ENCODE assay signal across 28 mouse cellular contexts in genomic region chr11:100887764-100888163, GRCm38 (mm10). TPM values are rescaled to one million over a fixed set of nuclear protein-coding genes. Genes with fewer than 3 reads are reported as not detected.
DNase-seq lines count a peak whose midpoint lies in the region; ATAC-seq and TF ChIP-seq lines count a peak whose summit lies in the region.
"Had no signal": no experiment of that assay in that cellular context is flagged by ENCODE, and none has a peak within 500 bp of the region (broad histone marks: within the 10 kb centered on the region; RNA-seq: fewer than 3 reads in every experiment).

No protein-coding gene starts in this region.

- no peaks in the 10 kb centered on the region; the same call in 1 of the 2 replicates for H3K27me3 ChIP-seq in heart, embryonic 10.5 days (ENCODE audit: insufficient read depth, poor library complexity, severe bottlenecking)
- H3K27me3 ChIP-seq in G1E (ENCODE audit: insufficient read depth, low read length), result no peaks in the 10 kb centered on the region
- no peaks in the 10 kb centered on the region for H3K27me3 ChIP-seq in liver, embryonic 15.5 days
- no peaks in the 10 kb centered on the region for H3K27me3 ChIP-seq in cerebellum, adult 2 months (ENCODE audit: control insufficient read depth, insufficient read depth, low read length)
- H3K27me3 ChIP-seq: embryonic facial prominence, embryonic 13.5 days; forebrain, embryonic 13.5 days; heart, embryonic 13.5 days; hindbrain, embryonic 12.5 days; neural tube, embryonic 13.5 days; stomach, embryonic 15.5 days had no signal

- H3K27ac ChIP-seq in heart, embryonic 10.5 days, result peak overlapping the region; percentile 72; the same call in 1 of the 2 replicates
- H3K27ac ChIP-seq in liver, embryonic 15.5 days (replicated peaks), result peak overlapping the region; percentile 83
- H3K27ac ChIP-seq in cerebellum, adult 2 months (ENCODE audit: insufficient read depth, low read length), result no peak overlapping the region
- H3K27ac ChIP-seq: embryonic facial prominence, embryonic 13.5 days; forebrain, embryonic 13.5 days; gastrocnemius, adult 2 months; heart, embryonic 13.5 days; hindbrain, embryonic 12.5 days; kidney, postnatal 0 days; limb, embryonic 10.5 days; macrophage; neural tube, embryonic 13.5 days; stomach, embryonic 15.5 days had no signal

- DNase-seq in heart, embryonic 10.5 days (ENCODE audit: low spot score), result no peak
- no peak for DNase-seq in heart, postnatal 10 days
- no peak for DNase-seq in G1E (ENCODE audit: low spot score)
- peak; percentile 44 for DNase-seq in adrenal gland, postnatal 10 days
- DNase-seq in cerebellum, adult 2 months, result no peak
- DNase-seq: cerebellum, adult 8-10 months; cerebellum, postnatal 36 days; embryo, embryonic 11 days; gastrocnemius, adult 2 months; kidney, adult 18-20 months; right cerebral cortex, adult 18-20 months; right cerebral cortex, postnatal 4 days had no signal

- no peak for TF ChIP-seq POLR2A in cerebellum, adult 2 months (IDR thresholded peaks at IDR 0.05; ENCODE audit: borderline replicate concordance, insufficient read depth, low read length)

- H3K4me3 ChIP-seq in heart, embryonic 10.5 days, result no peak overlapping the region
- H3K4me3 ChIP-seq in G1E (ENCODE audit: low read depth, low read length), result peak overlapping the region; percentile 50; the same call in 1 of the 2 replicates
- no peak overlapping the region for H3K4me3 ChIP-seq in liver, embryonic 15.5 days (replicated peaks)
- no peak overlapping the region for H3K4me3 ChIP-seq in cerebellum, adult 2 months (replicated peaks; ENCODE audit: insufficient read depth, low read depth, low read length)
- H3K4me3 ChIP-seq: embryonic facial prominence, embryonic 13.5 days; erythroblast, embryonic 14.5 days; forebrain, embryonic 13.5 days; gastrocnemius, adult 2 months; heart, embryonic 13.5 days; hindbrain, embryonic 12.5 days; limb, embryonic 10.5 days; myocyte; neural tube, embryonic 13.5 days; stomach, embryonic 15.5 days had no signal

- H3K36me3 ChIP-seq in heart, embryonic 10.5 days, result peaks cover 47% of the 10 kb centered on the region
- peaks cover 92% of the 10 kb centered on the region for H3K36me3 ChIP-seq in G1E (replicated peaks)
- peaks cover 50% of the 10 kb centered on the region for H3K36me3 ChIP-seq in liver, embryonic 15.5 days (replicated peaks)

- peaks cover 53% of the 10 kb centered on the region for H3K4me1 ChIP-seq in heart, embryonic 10.5 days
- peaks cover 98% of the 10 kb centered on the region for H3K4me1 ChIP-seq in G1E (ENCODE audit: insufficient read depth, low read depth, low read length)
- peaks cover 90% of the 10 kb centered on the region for H3K4me1 ChIP-seq in liver, embryonic 15.5 days (replicated peaks)
- H3K4me1 ChIP-seq in cerebellum, adult 2 months (ENCODE audit: control insufficient read depth, insufficient read depth, low read length), result peaks cover 5% of the 10 kb centered on the region; the same call in 1 of the 2 replicates
- H3K4me1 ChIP-seq: embryonic facial prominence, embryonic 13.5 days; forebrain, embryonic 13.5 days; hindbrain, embryonic 12.5 days; stomach, embryonic 15.5 days had no signal

- H3K9me3 ChIP-seq in heart, embryonic 10.5 days, result no peaks in the 10 kb centered on the region
- no peaks in the 10 kb centered on the region for H3K9me3 ChIP-seq in G1E (replicated peaks)
- no peaks in the 10 kb centered on the region for H3K9me3 ChIP-seq in liver, embryonic 15.5 days (replicated peaks)
- H3K9me3 ChIP-seq: embryonic facial prominence, embryonic 13.5 days; forebrain, embryonic 13.5 days; heart, embryonic 13.5 days; hindbrain, embryonic 12.5 days; limb, embryonic 10.5 days; neural tube, embryonic 13.5 days; stomach, embryonic 15.5 days had no signal

- H3K9ac ChIP-seq in liver, embryonic 15.5 days, result no peak overlapping the region
- H3K9ac ChIP-seq: embryonic facial prominence, embryonic 13.5 days; forebrain, embryonic 13.5 days; hindbrain, embryonic 12.5 days; neural tube, embryonic 13.5 days; stomach, embryonic 15.5 days had no signal

- 59% methylated on average over 3 of the region's 3 CpGs for WGBS in heart, embryonic 10.5 days
- 67% methylated on average over 3 of the region's 3 CpGs for WGBS in liver, embryonic 15.5 days (ENCODE audit: insufficient replicate concordance)
- 92% methylated on average over 3 of the region's 3 CpGs for WGBS in cerebellum, adult 2 months

- intact Hi-C loops in heart, postnatal 10 days (cut with DNase I), result loop anchor here (1.0 kb wide), 1 partner anchor 15 kb away; no protein-coding TSS in a partner anchor

- H3K4me2 ChIP-seq in liver, embryonic 15.5 days, result no peak overlapping the region
- H3K4me2 ChIP-seq: embryonic facial prominence, embryonic 13.5 days; forebrain, embryonic 13.5 days; heart, embryonic 13.5 days; hindbrain, embryonic 12.5 days; neural tube, embryonic 13.5 days; stomach, embryonic 15.5 days had no signal

- no peak for ATAC-seq in G1E (ENCODE audit: extremely low read depth, insufficient number of reproducible peaks, low FRiP score, poor library complexity, severe bottlenecking)
- no peak for ATAC-seq in liver, embryonic 15.5 days (ENCODE audit: insufficient read depth)
- ATAC-seq in granulocyte monocyte progenitor cell, adult 5-6 weeks (replicated peaks; ENCODE audit: poor library complexity, severe bottlenecking), result no peak
- ATAC-seq: activated CD4-positive, CD25-positive, alpha-beta regulatory T cell, adult 4 months; forebrain, embryonic 13.5 days; lung, postnatal 0 days; midbrain, embryonic 16.5 days had no signal

- no peak for TF ChIP-seq CTCF in G1E (IDR thresholded peaks at IDR 0.05; ENCODE audit: low read depth, low read length)
- no peak for TF ChIP-seq CTCF in cerebellum, adult 2 months (IDR thresholded peaks at IDR 0.05; ENCODE audit: borderline replicate concordance, insufficient read depth, low read depth, low read length)

RNA-seq across cellular contexts. Expression of gene Stat5a, which starts 28.6 kb away (rescaled TPM):
- polyA plus RNA-seq in heart, embryonic 10.5 days (2016; fragmentation: Nextera tagmentation; extraction: Ambion mirVana), result 6.2 and 6.6 TPM in 2 replicates
- total RNA-seq in heart, postnatal 10 days (2021), result 10 to 100 TPM; 22.9 to 26.9 TPM
- total RNA-seq in G1E (2014; fragmentation: Nextera tagmentation) (161 and 162 TPM in 2 replicates), G1E (2017) (106 and 112 TPM in 2 replicates)
- polyA plus RNA-seq in G1E (2012), result 157 and 161 TPM in 2 replicates
- 10 to 100 TPM; 37.1 to 52.7 TPM for total RNA-seq in adrenal gland, postnatal 10 days (2021)
- 8.2 and 8.7 TPM in 2 replicates for polyA plus RNA-seq in liver, embryonic 15.5 days (2015; fragmentation: Nextera tagmentation; extraction: Ambion mirVana)
- total RNA-seq in granulocyte monocyte progenitor cell, adult 5-6 weeks (2014; fragmentation: Nextera tagmentation), result 33.7 and 36.6 TPM in 2 replicates
- total RNA-seq in granulocyte monocyte progenitor cell, adult 5-6 weeks (2017), result 28.9 and 29.0 TPM in 2 replicates
- 3.0 and 4.0 TPM in 2 replicates for polyA plus RNA-seq in cerebellum, adult 2 months (2012; rRNA removed)

RNA-seq across cellular contexts. Expression of gene Stat5b, which starts 37.2 kb away (rescaled TPM):
- polyA plus RNA-seq in heart, embryonic 10.5 days (2016; fragmentation: Nextera tagmentation; extraction: Ambion mirVana), result 25.7 and 30.1 TPM in 2 replicates
- 10 to 100 TPM; 52.1 to 58.6 TPM for total RNA-seq in heart, postnatal 10 days (2021)
- 91.4 and 93.0 TPM in 2 replicates for total RNA-seq in G1E (2014; fragmentation: Nextera tagmentation)
- 52.2 and 55.9 TPM in 2 replicates for total RNA-seq in G1E (2017)
- polyA plus RNA-seq in G1E (2012), result 65.8 and 73.5 TPM in 2 replicates
- 10 to 100 TPM; 60.7 to 72.7 TPM for total RNA-seq in adrenal gland, postnatal 10 days (2021)
- polyA plus RNA-seq in liver, embryonic 15.5 days (2015; fragmentation: Nextera tagmentation; extraction: Ambion mirVana), result 20.6 and 22.5 TPM in 2 replicates
- total RNA-seq in granulocyte monocyte progenitor cell, adult 5-6 weeks (2014; fragmentation: Nextera tagmentation), result 35.5 and 40.5 TPM in 2 replicates
- 36.8 and 37.1 TPM in 2 replicates for total RNA-seq in granulocyte monocyte progenitor cell, adult 5-6 weeks (2017)
- polyA plus RNA-seq in cerebellum, adult 2 months (2012; rRNA removed), result 33.6 and 37.5 TPM in 2 replicates

RNA-seq across cellular contexts. Expression of gene Stat3, which starts 51.6 kb away (rescaled TPM):
- polyA plus RNA-seq in heart, embryonic 10.5 days (2016; fragmentation: Nextera tagmentation; extraction: Ambion mirVana), result 33.7 and 41.5 TPM in 2 replicates
- 100 to 1,000 TPM; 110 to 117 TPM for total RNA-seq in heart, postnatal 10 days (2021)
- total RNA-seq in G1E (2014; fragmentation: Nextera tagmentation) (81.1 and 87.5 TPM in 2 replicates), G1E (2017) (69.3 and 70.3 TPM in 2 replicates)
- polyA plus RNA-seq in G1E (2012), result 42.1 and 63.5 TPM in 2 replicates
- total RNA-seq in adrenal gland, postnatal 10 days (2021), result 10 to 100 TPM; 68.2 to 75.6 TPM
- 35.5 and 40.0 TPM in 2 replicates for polyA plus RNA-seq in liver, embryonic 15.5 days (2015; fragmentation: Nextera tagmentation; extraction: Ambion mirVana)
- total RNA-seq in granulocyte monocyte progenitor cell, adult 5-6 weeks (2014; fragmentation: Nextera tagmentation), result 51.6 and 54.7 TPM in 2 replicates
- 52.1 and 80.7 TPM in 2 replicates for total RNA-seq in granulocyte monocyte progenitor cell, adult 5-6 weeks (2017)
- polyA plus RNA-seq in cerebellum, adult 2 months (2012; rRNA removed), result 45.0 and 47.5 TPM in 2 replicates
